Comparison of ENCODE assay signal across 8 mouse cellular contexts in genomic region chr6:3399340-3400068, GRCm38 (mm10). TPM values are rescaled to one million over a fixed set of nuclear protein-coding genes. Genes with fewer than 3 reads are reported as not detected.
DNase-seq lines count a peak whose midpoint lies in the region; TF ChIP-seq lines count a peak whose summit lies in the region.
"Not testable (repeated sequence)": the region's sequence is repeated elsewhere in the genome, so short reads cannot be mapped to it uniquely, and the experiment has no call there.

TSS of gene Samd9l (minus strand) at chr6:3399572.

- not testable (repeated sequence) for H3K36me3 ChIP-seq in heart, adult 2 months (ENCODE audit: control insufficient read depth, insufficient read depth, low read length); macrophage (ENCODE audit: inconsistent target)

- intact Hi-C loops in heart, adult 2 months (cut with DNase I) = loop anchor here (5.0 kb wide), 1 partner anchor 57 kb away; no protein-coding TSS in a partner anchor
- intact Hi-C loops in left cerebral cortex, postnatal 14 days (cut with DNase I) = not testable (repeated sequence)

- DNase-seq in adipocyte (ENCODE audit: low spot score) = peak; percentile 99
- DNase-seq in embryo, embryonic 11.5 days (ENCODE audit: low read depth, low spot score) = peak; percentile 35
- DNase-seq in heart, adult 2 months = peak; percentile 59 to 73
- DNase-seq in kidney, adult 18-20 months = peak; percentile 84
- DNase-seq in left cerebral cortex, postnatal 14 days (ENCODE audit: low spot score in 2 of 2) = peak; percentile 76 to 79
- peak; percentile 40 for DNase-seq in right cerebral cortex, postnatal 4 days
- DNase-seq in urinary bladder, postnatal 14 days (ENCODE audit: low spot score) = peak; percentile 81

- H3K79me2 ChIP-seq in heart, adult 2 months (replicated peaks; ENCODE audit: control insufficient read depth, insufficient read depth, low read length) = not testable (repeated sequence)
- H3K79me2 ChIP-seq in macrophage (ENCODE audit: inconsistent target) = peaks cover 49% of the 10 kb centered on the region

- H3K27ac ChIP-seq in heart, adult 2 months = peak within 1 kb of the TSS; percentile 72
- H3K27ac ChIP-seq in macrophage = peak within 1 kb of the TSS; percentile 71

- not testable (repeated sequence) for TF ChIP-seq EP300 in heart, adult 2 months (IDR thresholded peaks at IDR 0.05; ENCODE audit: insufficient read depth, low read depth, low read length)

- peak within 1 kb of the TSS; percentile 59 for H3K9ac ChIP-seq in heart, adult 2 months (ENCODE audit: low read depth, low read length)

- peak within 1 kb of the TSS; percentile 48 for H3K4me3 ChIP-seq in heart, adult 2 months
- H3K4me3 ChIP-seq in macrophage (ENCODE audit: inconsistent target) = peak within 1 kb of the TSS; percentile 71

- peak; percentile 37; the same call in 1 of the 2 replicates for TF ChIP-seq POLR2A in heart, adult 2 months (IDR thresholded peaks at IDR 0.05; ENCODE audit: insufficient read depth, low read depth, low read length)

- TF ChIP-seq CTCF in heart, adult 2 months (IDR thresholded peaks at IDR 0.05) = peak; percentile 73

- 16% methylated on average over 4 of the region's 4 CpGs for WGBS in heart, adult 2 months
- 30% methylated on average over 4 of the region's 4 CpGs for WGBS in macrophage (ENCODE audit: missing documents)

- not testable (repeated sequence) for H3K27me3 ChIP-seq in heart, adult 2 months (ENCODE audit: control insufficient read depth, insufficient read depth, low read length)

- not testable (repeated sequence) for H3K4me1 ChIP-seq in heart, adult 2 months (ENCODE audit: control insufficient read depth, insufficient read depth, low read length)

RNA-seq across cellular contexts. Expression of gene Samd9l, which starts in this region (rescaled TPM):
- 1 to 10 TPM; 5.9 to 6.4 TPM for total RNA-seq in heart, adult 2 months (2021)
- 1.5 and 3.6 TPM in 2 replicates for polyA plus RNA-seq in heart, adult 2 months (2012; rRNA removed)
- 1 to 10 TPM; 4.9 to 5.4 TPM for total RNA-seq in left cerebral cortex, postnatal 14 days (2021)
- total RNA-seq in macrophage (2018; cell fraction: chromatin; rRNA removed) = 100 to 1,000 TPM; 161 to 866 (median 437) TPM
- 100 to 1,000 TPM in 14 of 26 experiments, 10 to 100 TPM in 12; 75.7 to 277 (median 176) TPM for total RNA-seq in macrophage (2018; cell fraction: cytosol; rRNA removed)
- total RNA-seq in macrophage (2018; cell fraction: nucleus; rRNA removed) = 100 to 1,000 TPM; 134 to 758 (median 523) TPM
- 57.6 to 104 TPM (median 80.6 TPM) in 3 replicates for polyA plus RNA-seq in macrophage (2018)

Comparison
In these comparisons a context has a peak if more than half of its experiments do, and no peak if none do; other contexts are left out.
1. Peak in every context shown above with its lines: DNase-seq, H3K4me3 ChIP-seq and H3K27ac ChIP-seq.
2. RNA of gene Samd9l (polyA plus RNA-seq): 57.6 to 104 TPM in macrophage; 1.5 to 3.6 TPM in heart, adult 2 months; every median in the first group is over 10 times any median in the second.
3. DNase-seq: peak in every context shown above with its lines; median percentile 99 in adipocyte; 84 in kidney, adult 18-20 months; 81 in urinary bladder, postnatal 14 days; 78 in left cerebral cortex, postnatal 14 days; 66 in heart, adult 2 months; 40 in right cerebral cortex, postnatal 4 days; 35 in embryo, embryonic 11.5 days.